Mouse (Mus musculus) mature B cell (primary cell): ENCODE data around the gene Clcc1.
"Not testable (repeated sequence)": the region's sequence is repeated elsewhere in the genome, so short reads cannot be mapped to it uniquely, and the experiment has no call there.

Experiments
- in situ Hi-C: fragments of 300-500 bp; cut with MboI; formaldehyde crosslinking; loops from 2 replicates; pipeline ENCODE4 v1.14.3; 2019

The Clcc1 gene

DNA sequence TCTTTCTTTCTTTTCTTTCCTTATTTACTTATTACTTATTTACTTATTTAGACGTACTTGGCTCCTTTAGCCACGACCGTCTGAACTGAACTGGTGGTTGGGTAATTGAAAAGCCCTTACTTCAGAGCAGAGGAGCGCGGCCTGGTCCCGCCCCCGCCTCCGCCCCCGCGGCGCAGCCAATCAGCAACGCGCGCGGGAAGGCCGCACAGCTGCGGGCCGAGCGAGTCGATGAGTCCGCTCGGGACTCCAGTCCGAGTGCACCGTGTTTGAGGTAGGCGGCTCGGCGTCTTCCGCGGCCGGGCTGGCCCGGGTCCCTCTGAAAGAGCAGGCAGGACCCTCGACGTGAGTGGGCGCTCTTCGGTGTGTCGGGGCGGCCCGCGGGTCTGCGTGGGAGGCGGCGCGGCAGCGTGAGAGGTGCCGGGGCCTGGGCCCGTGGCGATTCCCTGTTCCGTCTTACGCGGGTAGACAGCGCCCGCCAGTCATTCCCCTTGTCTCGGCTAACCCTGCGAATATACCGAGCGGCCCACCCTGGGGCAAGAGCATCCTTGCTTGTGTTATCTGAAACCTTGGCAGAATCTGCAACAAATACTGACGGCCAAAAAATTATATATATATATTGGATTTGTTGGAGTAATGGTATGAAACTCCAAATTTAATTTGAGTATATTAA is at the start of gene Clcc1:
Gene Clcc1 (plus strand): TSS at position 204 of the 670 bp plus-strand sequence.
- in situ Hi-C loops, result no loop called here

DNA sequence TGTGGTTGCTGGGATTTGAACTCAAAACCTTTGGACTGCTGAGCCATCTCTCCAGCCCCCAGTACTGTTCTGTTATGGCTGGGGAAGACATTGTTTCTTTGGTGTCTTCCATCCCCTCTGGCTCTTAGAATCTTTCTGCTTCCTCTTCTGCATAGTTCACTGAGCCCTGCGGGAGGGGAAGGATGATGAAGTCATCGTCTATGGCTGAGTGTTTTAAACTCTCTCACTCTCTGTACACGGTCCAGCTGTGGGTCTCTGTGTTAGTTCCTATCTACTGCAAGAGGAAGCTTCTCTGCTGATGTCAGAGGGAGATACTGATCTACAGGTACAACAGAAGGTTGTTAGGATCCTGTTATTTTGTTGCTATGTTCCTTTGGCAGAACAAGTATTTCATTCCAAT is 44.8 kb upstream of the Clcc1 start:
- in situ Hi-C loops, result no loop called here

DNA sequence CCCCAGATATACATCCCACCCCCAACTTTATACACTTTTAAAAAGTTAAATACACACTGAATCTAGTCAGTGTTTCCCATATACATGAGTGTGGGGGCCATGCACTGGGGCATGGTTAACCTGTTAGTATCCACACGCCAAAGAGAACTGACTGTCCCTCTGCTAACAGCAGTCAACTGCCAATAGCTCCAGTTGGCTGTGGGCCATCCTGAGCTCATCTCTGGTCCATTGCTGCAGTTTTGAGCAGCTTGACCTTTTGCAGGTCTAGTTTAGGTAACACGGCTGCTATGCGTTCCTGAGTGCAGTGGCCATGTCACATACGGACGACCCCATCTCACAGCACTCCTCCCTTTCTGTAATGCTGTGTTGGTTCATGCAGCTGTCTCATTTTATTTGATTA is 19.0 kb upstream of the Clcc1 start:
- in situ Hi-C loops, result no loop called here

DNA sequence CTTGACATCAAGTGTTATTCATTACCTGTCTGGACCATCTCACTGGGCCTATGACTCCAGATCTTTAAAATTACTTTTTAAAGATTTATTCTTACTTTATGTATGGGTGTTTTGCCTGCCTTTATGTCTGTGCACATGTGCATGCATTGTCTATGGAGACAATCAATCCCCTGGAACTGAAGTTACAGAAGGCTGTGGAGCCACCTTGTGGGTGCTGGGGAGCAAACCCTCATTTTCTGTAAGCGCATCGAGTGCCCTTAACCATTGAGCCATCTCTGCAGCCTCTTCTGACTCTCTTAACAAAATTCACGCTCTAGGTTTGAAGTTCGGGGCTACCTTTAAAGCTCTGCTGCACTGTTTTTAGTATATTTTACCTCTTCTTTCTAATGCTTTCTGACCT is 14.3 kb upstream of the Clcc1 start:
- in situ Hi-C loops, result no loop called here

DNA sequence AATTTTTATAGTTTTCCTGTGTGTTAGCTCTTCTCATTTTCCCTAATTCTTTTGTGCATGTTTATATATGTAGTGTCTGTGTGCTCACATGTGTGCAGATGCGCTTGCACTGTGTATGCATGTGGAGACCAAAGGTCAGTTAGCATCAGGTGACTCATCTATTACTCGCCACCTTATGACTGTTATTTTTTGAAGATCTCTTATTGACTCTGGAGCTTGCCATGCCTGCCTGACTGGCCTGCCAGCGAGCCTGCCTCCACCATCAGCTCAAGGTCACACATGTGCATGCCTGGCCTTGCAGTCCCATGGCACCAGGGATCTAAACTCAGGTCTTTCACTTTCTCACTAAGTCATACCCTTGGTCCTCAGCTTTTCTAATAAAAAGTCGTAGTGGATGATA is 12.7 kb upstream of the Clcc1 start:
- in situ Hi-C loops, result no loop called here

DNA sequence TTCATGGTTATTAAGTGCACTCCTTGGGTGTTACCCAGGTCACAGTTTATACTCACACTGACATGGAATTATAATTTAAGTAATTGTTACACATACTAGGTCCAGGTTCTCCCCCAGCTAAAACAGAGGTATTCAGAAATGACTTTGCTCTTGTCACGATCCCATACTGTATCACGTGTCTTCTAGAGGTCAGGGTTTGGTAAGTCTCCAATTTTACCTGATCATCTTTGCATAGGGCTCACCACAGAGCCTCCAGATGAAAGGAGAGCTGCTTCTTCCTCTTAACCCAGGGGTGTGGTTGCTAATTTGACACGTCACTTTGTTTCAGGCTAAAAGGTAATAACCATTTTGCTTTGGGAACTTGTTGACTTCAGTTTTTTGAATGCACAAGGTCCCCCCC is 8.9 kb upstream of the Clcc1 start:
- in situ Hi-C loops, result no loop called here

DNA sequence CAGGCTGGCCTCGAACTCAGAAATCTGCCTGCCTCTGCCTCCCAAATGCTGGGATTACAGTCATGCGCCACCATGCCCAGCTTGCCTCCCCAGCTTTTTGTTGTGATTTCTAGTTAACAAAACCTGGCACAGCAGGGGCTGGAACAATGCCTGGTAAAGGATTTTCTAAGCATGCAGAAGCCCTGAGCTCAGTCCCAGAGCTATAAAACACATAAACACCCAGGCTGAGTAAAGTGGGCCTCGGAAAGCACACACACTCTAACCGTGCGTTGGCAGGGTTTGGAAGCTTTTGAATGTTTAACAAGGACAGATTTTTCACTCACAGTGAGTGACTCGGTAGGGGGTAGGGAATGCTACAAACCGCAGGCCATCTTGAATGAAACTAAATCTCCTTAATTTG is 7.7 kb upstream of the Clcc1 start:
- in situ Hi-C loops, result no loop called here

- in situ Hi-C loops, result not testable (repeated sequence)
Measured at GRCm38 (mm10) chr3:108647681-108648080, 6.0 kb upstream of the Clcc1 start.

DNA sequence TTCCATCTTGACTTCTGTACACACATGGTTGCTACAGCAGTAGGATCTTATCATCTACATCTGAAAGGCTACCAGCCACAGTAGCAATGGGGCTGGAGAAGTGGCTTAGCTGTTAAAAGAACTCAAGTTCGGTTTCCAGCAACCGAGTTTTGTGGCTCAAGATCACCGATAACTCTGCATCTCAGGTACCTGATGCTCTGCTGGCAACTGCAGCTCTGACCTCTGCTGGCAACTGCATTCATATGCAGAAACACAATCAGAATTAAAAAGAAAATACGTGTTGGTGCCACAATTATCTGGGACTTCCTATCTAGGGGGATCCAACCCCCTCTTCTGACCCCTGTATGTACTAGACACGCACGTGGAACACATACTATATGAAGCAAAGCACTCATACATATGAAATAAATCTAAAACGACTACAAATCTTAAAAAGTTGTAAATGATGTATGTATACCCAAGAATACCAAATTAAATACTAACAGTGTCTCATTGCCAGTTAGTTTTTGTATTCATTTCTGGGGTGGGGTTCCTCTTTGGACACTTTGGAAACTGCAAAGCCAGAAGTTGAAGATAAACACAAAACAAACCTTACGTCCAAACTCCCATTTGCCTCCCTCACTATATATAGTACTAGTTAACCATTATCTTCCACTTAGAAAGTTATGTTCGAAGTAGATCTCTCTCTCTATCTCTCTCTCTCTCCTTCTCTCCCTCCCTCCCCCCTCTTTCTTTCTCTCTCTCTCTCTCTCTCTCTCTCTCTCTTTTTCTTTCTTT is 659 bp upstream of the Clcc1 start:
- in situ Hi-C loops, result no loop called here

- in situ Hi-C loops, result no loop called here
Measured at GRCm38 (mm10) chr3:108654566-108654965, 853 bp downstream of the Clcc1 start.

DNA sequence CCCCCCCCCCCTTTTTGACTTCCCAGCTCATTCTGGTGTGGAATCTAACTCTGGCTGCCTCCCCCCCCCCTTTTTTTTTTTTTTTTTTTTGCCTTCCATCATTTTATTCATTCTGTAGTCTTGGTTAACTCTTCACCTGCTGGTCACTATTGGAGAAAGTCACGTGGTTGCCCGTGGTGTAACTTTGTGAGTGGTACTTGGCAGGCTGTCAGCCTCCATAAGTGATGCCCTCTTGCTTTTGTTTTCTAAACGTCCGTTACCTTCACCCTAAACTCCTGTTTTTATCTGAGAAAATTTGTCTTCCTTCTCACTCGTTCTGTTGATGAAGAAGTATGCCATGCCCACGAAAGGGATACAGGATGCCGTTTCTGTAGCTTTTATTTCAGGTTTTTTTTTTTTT is 1.8 kb downstream of the Clcc1 start:
- in situ Hi-C loops, result no loop called here

- in situ Hi-C loops, result no loop called here
Measured at GRCm38 (mm10) chr3:108658612-108659011, 4.9 kb downstream of the Clcc1 start.

DNA sequence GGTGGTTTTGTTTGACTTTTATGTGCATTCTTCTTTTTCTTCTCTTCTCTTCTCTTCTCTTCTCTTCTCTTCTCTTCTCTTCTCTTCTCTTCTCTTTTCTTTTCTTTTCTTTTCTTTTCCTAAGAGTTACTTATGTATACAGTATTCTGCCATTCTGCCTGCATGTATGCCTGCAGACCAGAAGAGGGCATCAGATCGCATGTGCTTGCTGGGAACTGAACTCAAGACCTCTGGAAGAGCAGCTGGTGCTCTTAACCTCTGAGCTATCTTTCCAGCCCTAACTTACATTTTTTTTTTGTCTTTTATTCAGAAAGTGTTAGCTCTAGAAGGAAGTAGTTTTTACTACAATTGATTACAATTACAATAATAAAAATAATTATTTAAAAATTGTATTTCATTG is 7.2 kb downstream of the Clcc1 start:
- in situ Hi-C loops, result no loop called here

GRCm38 (mm10) chr3:108676616-108677015 is 22.9 kb downstream of the Clcc1 start:
- in situ Hi-C loops, result no loop called here

- in situ Hi-C loops, result no loop called here
Measured at GRCm38 (mm10) chr3:108681004-108681403, 27.3 kb downstream of the Clcc1 start.

GRCm38 (mm10) chr3:108683597-108683996 is 29.9 kb downstream of the Clcc1 start:
- in situ Hi-C loops, result not testable (repeated sequence)

DNA sequence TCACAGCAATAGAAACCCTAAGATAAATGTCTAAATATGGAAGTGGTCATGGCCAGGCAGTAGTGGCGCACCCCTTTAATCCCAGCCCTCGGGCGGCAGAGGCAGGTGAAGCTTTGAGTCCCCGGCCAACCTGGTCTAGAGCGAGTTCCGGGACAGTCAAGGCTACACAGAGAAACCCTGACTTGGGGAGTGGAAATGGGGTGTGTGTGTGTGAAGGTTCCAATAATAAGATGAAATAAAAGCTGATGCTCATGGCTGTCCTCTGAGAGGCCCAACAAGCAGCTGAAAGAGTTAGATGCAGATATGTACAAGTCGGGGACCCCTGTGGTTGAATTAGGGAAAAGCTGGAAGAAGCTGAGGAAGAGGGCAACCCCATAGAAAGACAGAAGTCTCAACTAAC is 32.0 kb downstream of the Clcc1 start:
- in situ Hi-C loops, result no loop called here

GRCm38 (mm10) chr3:108689015-108689441 is 35.3 kb downstream of the Clcc1 start:
- in situ Hi-C loops, result no loop called here

DNA sequence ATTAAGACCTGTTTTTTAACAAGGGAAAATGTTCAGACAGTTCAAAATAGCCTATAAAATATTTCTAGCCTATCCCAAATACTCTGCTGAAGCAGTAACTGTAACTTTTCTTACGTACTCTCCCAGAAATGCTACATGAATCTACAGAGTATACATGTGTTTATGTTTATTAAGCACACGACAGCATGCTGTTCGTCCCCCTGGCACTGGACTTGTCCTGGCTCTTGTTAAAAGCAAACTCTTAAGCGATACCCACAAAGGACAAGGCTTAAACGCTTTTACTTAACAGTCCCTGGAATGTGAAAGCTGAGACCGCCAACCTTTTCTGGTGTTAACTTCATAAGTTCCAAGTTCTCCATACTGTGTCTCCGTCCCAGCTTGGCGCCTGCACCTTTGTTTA is 35.7 kb downstream of the Clcc1 start:
- in situ Hi-C loops, result no loop called here

DNA sequence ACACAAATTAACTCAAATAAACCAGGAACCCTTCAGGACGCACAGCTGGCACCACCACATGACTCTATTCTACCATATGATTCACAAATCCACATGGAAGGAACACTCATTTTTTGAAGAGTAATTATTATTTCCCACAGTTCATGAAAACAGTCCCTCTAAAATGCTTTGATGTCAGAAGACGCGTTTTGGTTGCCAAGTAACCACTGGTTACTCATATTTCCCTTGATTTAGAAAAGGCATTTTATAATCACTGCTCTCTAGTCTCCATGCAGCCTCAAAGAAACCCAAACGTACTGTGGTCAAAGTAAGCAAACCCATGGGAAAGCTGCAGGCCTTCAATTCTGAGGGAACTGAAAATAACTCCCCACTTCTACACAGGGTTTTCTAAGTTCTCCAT is 36.3 kb downstream of the Clcc1 start:
- in situ Hi-C loops, result no loop called here

DNA sequence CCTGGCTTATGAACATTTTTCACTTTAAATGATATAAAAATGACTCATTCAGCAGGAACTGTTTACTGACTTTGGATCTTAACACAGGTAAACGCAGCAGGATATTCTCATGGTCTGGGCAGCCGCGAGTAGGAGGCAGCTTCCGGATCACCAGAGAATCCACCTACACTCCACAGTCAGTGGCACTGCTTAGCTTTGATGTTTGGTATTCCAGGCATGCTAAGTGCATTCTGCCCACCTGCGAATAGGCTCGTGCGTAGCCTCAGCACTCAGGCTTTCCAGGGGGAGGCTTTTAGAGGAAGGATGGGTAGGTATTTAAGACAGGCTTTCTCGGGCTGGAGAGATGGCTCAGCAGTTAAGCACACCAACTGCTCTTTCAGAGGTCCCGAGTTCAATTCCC is 40.6 kb downstream of the Clcc1 start:
- in situ Hi-C loops, result no loop called here

DNA sequence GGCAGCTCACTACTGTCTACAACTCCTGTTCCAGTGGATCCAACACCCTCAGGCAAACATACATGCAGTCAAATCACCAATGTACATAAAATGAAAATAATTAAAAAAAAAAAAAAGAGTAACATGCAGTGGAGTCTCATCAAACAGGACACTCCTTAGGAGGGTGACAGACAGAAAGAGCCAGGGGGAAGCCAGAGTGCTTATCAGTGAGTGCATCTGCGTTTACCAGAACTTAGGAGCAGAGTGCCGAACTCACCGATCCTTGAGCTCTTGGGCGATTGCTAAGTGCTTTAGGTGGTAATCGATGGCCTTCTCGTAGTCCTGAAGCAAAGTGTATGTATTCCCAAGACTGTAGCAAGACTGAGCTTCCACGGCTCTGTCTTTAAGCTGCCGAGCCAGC is 44.9 kb downstream of the Clcc1 start:
- in situ Hi-C loops, result no loop called here

DNA sequence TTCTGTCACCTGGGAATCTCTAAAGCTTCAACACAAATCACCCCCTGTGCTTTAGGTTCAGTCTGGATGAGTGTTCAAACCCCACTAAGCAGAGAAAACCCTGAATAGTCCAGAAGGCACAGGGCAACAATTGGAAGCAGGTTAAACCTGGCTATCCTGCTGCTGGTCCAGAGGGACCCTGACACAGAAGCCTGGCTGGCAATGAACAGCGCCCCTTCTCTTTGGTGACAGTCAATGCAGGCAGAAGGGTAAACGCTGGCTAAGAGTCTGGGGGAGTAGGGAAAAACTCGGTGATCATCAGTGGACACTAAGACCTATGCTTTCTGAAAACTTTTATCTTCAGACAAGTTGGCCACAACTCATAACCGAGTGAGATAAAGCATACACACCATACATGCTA is 46.1 kb downstream of the Clcc1 start:
- in situ Hi-C loops, result no loop called here

GRCm38 (mm10) chr3:108701256-108701655 is 47.5 kb downstream of the Clcc1 start:
- in situ Hi-C loops, result no loop called here
